In genomic region chr11:120452246-120452645, GRCm38 (mm10) we compare ENCODE assay signal across 31 mouse cellular contexts. TPM values are rescaled to one million over a fixed set of nuclear protein-coding genes. Genes with fewer than 3 reads are reported as not detected.
"Had no signal": no experiment of that assay in that cellular context is flagged by ENCODE, and none has a peak within 500 bp of the region (broad histone marks: within the 10 kb centered on the region; RNA-seq: fewer than 3 reads in every experiment).

No protein-coding gene starts in this region.

- H3K4me3 ChIP-seq: forebrain, embryonic 15.5 days; heart, embryonic 13.5 days; heart, embryonic 15.5 days; hindbrain, embryonic 12.5 days; intestine, embryonic 15.5 days; limb, embryonic 13.5 days; limb, embryonic 15.5 days; liver, embryonic 12.5 days had no signal

- H3K27me3 ChIP-seq: forebrain, embryonic 15.5 days; heart, embryonic 13.5 days; heart, embryonic 15.5 days; hindbrain, embryonic 12.5 days; intestine, embryonic 15.5 days; limb, embryonic 13.5 days; limb, embryonic 15.5 days had no signal

- ATAC-seq: forebrain, embryonic 15.5 days; forebrain, postnatal 0 days; hindbrain, embryonic 16.5 days; inflammation-experienced regulatory T-cells, adult 6 months; intestine, embryonic 15.5 days; intestine, postnatal 0 days; liver, embryonic 12.5 days had no signal

- H3K4me2 ChIP-seq: forebrain, embryonic 15.5 days; heart, embryonic 13.5 days; heart, embryonic 15.5 days; hindbrain, embryonic 12.5 days; hindbrain, embryonic 14.5 days; intestine, embryonic 15.5 days; limb, embryonic 13.5 days; limb, embryonic 15.5 days; liver, embryonic 12.5 days had no signal

- H3K9ac ChIP-seq: forebrain, embryonic 15.5 days; forebrain, postnatal 0 days; heart, embryonic 13.5 days; heart, embryonic 15.5 days; hindbrain, embryonic 12.5 days; hindbrain, embryonic 14.5 days; intestine, embryonic 15.5 days; limb, embryonic 13.5 days; limb, embryonic 15.5 days; liver, embryonic 12.5 days had no signal

- H3K36me3 ChIP-seq: forebrain, embryonic 15.5 days; hindbrain, embryonic 12.5 days; intestine, embryonic 15.5 days had no signal

- DNase-seq: forebrain, postnatal 0 days; gastrocnemius, postnatal 14 days; heart, adult 18-20 months; heart, postnatal 14 days; heart, postnatal 36 days; kidney, adult 18-20 months; kidney, adult 8-10 months; kidney, postnatal 10 days; kidney, postnatal 25 days; layer of hippocampus, adult 9-11 months; layer of hippocampus, postnatal 36 days; left cerebral cortex, postnatal 4 days had no signal

- H3K9me3 ChIP-seq: forebrain, embryonic 15.5 days; heart, embryonic 13.5 days; heart, embryonic 15.5 days; hindbrain, embryonic 12.5 days; intestine, embryonic 15.5 days; limb, embryonic 13.5 days; limb, embryonic 15.5 days; liver, embryonic 12.5 days had no signal

- H3K27ac ChIP-seq: forebrain, embryonic 15.5 days; heart, embryonic 13.5 days; heart, embryonic 15.5 days; hindbrain, embryonic 12.5 days; hindbrain, embryonic 14.5 days; intestine, embryonic 15.5 days; limb, embryonic 13.5 days; limb, embryonic 15.5 days; liver, embryonic 12.5 days had no signal

RNA-seq across cellular contexts. Expression of gene Pde6g, which starts 1.1 kb away (rescaled TPM):
- total RNA-seq: granulocyte monocyte progenitor cell, adult 5-6 weeks; hematopoietic stem cell, adult 5-6 weeks had no signal
- polyA plus RNA-seq: heart, embryonic 13.5 days; hindbrain, embryonic 12.5 days had no signal

RNA-seq across cellular contexts. Expression of gene Tspan10, which starts 9.8 kb away (rescaled TPM):
- total RNA-seq: forebrain, postnatal 0 days; gastrocnemius, postnatal 14 days; granulocyte monocyte progenitor cell, adult 5-6 weeks; hematopoietic stem cell, adult 5-6 weeks; left cerebral cortex, postnatal 10 days; liver, adult 2 months had no signal
- polyA plus RNA-seq: forebrain, embryonic 15.5 days; forebrain, postnatal 0 days; heart, embryonic 13.5 days; hindbrain, embryonic 12.5 days; hindbrain, embryonic 14.5 days; hindbrain, embryonic 16.5 days; intestine, embryonic 15.5 days; intestine, postnatal 0 days; kidney, embryonic 14.5 days; kidney, embryonic 16.5 days; limb, embryonic 11.5 days; limb, embryonic 13.5 days; liver, embryonic 12.5 days had no signal
